Mouse (Mus musculus): Measurements from ENCODE around the gene Bmp8a. TPM values are rescaled to one million over a fixed set of nuclear protein-coding genes. Genes with fewer than 3 reads are reported as not detected.

Gene Bmp8a
- total and polyA plus RNA-seq, 2 experiments from 2014 or later, result 0.15 to 0.90 TPM

- Histone ChIP-seq H3K4me3 (ENCODE audit: low read depth, low read length) (no peak overlapping the region), H3K36me3 (ENCODE audit: insufficient read depth) (no peaks in the 10 kb centered on the region; the same call in none of the 2 replicates), H3K27ac (ENCODE audit: low read depth, low read length) (no peak overlapping the region), H3K27me3 (ENCODE audit: insufficient read depth, low read length) (no peaks in the 10 kb centered on the region), H3K9me3 (ENCODE audit: low read length) (no peaks in the 10 kb centered on the region), H3K4me1 (ENCODE audit: insufficient read depth) (no peaks in the 10 kb centered on the region), H3K9ac (no peak overlapping the region), H3K4me2 (ENCODE audit: low read depth) (no peak overlapping the region)
- whole genome bisulfite sequencing, result 86% methylated on average over 7 of the region's 7 CpGs
- DNase-seq (no peak), ATAC-seq (no peak)
- no peak for TF ChIP-seq CTCF (IDR thresholded peaks at IDR 0.05; ENCODE audit: low read depth)
These were observed 31.2 kb downstream of the Bmp8a start for GRCm38 (mm10) chr4:123311845-123312244.

GRCm38 (mm10) chr4:123308292-123308691 lies 34.8 kb downstream of the Bmp8a start:
- Histone ChIP-seq H3K27me3 (ENCODE audit: insufficient read depth, low read length) (no peaks in the 10 kb centered on the region), H3K4me1 (ENCODE audit: insufficient read depth) (no peaks in the 10 kb centered on the region), H3K9ac (no peak overlapping the region), H3K9me3 (ENCODE audit: low read length) (no peaks in the 10 kb centered on the region), H3K27ac (ENCODE audit: low read depth, low read length) (no peak overlapping the region), H3K4me3 (ENCODE audit: low read depth, low read length) (no peak overlapping the region), H3K4me2 (ENCODE audit: low read depth) (no peak overlapping the region), H3K36me3 (ENCODE audit: insufficient read depth) (no peaks in the 10 kb centered on the region; the same call in none of the 2 replicates)
- no peak for ATAC-seq
- TF ChIP-seq CTCF (IDR thresholded peaks at IDR 0.05; ENCODE audit: low read depth), result no peak
- WGBS, result 60% methylated on average over 3 of the region's 3 CpGs
- no peak for DNase-seq

- H3K36me3 ChIP-seq (ENCODE audit: insufficient read depth), result peaks cover 13% of the 10 kb centered on the region
- H3K27ac ChIP-seq (ENCODE audit: low read depth, low read length), result no peak overlapping the region
- no peak overlapping the region for H3K9ac ChIP-seq
- ATAC-seq, result no peak
- no peak overlapping the region for H3K4me2 ChIP-seq (ENCODE audit: low read depth)
- no peak for TF ChIP-seq CTCF (IDR thresholded peaks at IDR 0.05; ENCODE audit: low read depth)
- no peaks in the 10 kb centered on the region for H3K4me1 ChIP-seq (ENCODE audit: insufficient read depth)
- H3K4me3 ChIP-seq (ENCODE audit: low read depth, low read length), result no peak overlapping the region
- no peak for DNase-seq
- WGBS, result 81% methylated on average over 10 of the region's 10 CpGs
- H3K27me3 ChIP-seq (ENCODE audit: insufficient read depth, low read length), result no peaks in the 10 kb centered on the region
- H3K9me3 ChIP-seq (ENCODE audit: low read length), result no peaks in the 10 kb centered on the region
These were observed 36.1 kb downstream of the Bmp8a start for GRCm38 (mm10) chr4:123306999-123307398.

DNA sequence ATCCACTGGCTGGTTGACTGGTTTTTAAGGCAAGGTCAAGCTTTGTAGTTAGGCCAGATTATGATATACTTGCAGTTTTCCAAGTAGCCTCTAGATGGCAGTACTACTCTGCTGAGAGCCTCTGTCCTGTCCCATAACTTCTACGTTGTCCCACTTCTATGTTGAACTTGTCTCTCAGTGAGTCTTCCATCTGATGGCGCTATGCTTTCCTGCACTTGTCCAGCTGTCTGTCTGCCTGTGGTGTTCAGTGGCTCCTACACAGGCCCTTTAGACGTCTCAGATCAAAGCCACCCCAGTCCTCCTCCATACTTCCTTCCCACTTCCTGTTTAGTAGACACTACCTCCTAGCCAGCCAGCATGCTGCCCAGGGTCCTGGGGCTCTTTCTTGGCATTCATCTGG lies 37.3 kb downstream of the Bmp8a start:
- H3K4me3 ChIP-seq (ENCODE audit: low read depth, low read length), result no peak overlapping the region
- peak; percentile 79 for TF ChIP-seq CTCF (IDR thresholded peaks at IDR 0.05; ENCODE audit: low read depth)
- no peaks in the 10 kb centered on the region for H3K27me3 ChIP-seq (ENCODE audit: insufficient read depth, low read length)
- peak; percentile 48 for DNase-seq
- H3K9ac ChIP-seq, result no peak overlapping the region
- H3K9me3 ChIP-seq (ENCODE audit: low read length), result no peaks in the 10 kb centered on the region
- H3K4me1 ChIP-seq (ENCODE audit: insufficient read depth), result no peaks in the 10 kb centered on the region
- ATAC-seq, result peak; percentile 34
- 50% methylated on average over 3 of the region's 3 CpGs for WGBS
- peaks cover 17% of the 10 kb centered on the region for H3K36me3 ChIP-seq (ENCODE audit: insufficient read depth)
- no peak overlapping the region for H3K27ac ChIP-seq (ENCODE audit: low read depth, low read length)
- no peak overlapping the region for H3K4me2 ChIP-seq (ENCODE audit: low read depth)

DNA sequence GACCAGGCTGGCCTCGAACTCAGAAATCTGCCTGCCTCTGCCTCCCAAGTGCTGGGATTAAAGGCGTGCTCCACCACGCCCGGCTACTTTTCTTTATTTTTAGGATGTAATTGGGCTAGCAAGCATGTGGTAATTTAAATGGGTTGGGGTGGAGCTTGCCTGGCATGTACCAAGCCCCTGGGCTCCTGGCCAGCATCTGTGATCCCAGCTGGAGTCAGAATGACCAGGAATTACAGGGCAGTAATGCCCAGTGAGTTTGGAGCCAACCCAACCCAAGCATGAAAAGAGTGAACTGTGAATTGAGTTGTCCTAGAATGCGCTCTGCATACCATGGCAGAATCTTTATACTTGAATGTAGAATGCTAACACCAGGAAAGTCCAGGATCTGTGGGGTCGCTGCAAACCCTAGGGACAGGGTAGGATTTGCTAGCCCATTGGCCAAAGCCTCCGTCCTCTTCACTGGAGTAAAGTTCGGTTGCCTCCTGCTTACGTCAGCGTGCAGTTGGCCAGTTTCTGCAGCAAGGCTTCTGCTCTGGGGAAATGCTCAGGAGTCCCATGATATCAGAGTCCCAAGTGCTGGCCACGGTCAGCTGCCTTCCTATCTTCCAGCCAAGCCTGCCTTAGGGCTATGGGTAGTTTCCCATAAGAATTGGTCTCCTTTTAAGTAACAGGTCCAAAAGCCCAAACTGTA lies 43.9 kb downstream of the Bmp8a start:
- no peak for TF ChIP-seq CTCF (IDR thresholded peaks at IDR 0.05; ENCODE audit: low read depth)
- H3K36me3 ChIP-seq (ENCODE audit: insufficient read depth), result peaks cover 68% of the 10 kb centered on the region
- H3K4me3 ChIP-seq (ENCODE audit: low read depth, low read length), result no peak overlapping the region
- no peak for DNase-seq
- H3K9me3 ChIP-seq (ENCODE audit: low read length), result no peaks in the 10 kb centered on the region
- H3K9ac ChIP-seq, result no peak overlapping the region
- H3K27me3 ChIP-seq (ENCODE audit: insufficient read depth, low read length), result no peaks in the 10 kb centered on the region
- H3K4me1 ChIP-seq (ENCODE audit: insufficient read depth), result no peaks in the 10 kb centered on the region
- 86% methylated on average over 11 of the region's 11 CpGs for WGBS
- H3K27ac ChIP-seq (ENCODE audit: low read depth, low read length), result no peak overlapping the region
- ATAC-seq, result no peak
- H3K4me2 ChIP-seq (ENCODE audit: low read depth), result no peak overlapping the region

DNA sequence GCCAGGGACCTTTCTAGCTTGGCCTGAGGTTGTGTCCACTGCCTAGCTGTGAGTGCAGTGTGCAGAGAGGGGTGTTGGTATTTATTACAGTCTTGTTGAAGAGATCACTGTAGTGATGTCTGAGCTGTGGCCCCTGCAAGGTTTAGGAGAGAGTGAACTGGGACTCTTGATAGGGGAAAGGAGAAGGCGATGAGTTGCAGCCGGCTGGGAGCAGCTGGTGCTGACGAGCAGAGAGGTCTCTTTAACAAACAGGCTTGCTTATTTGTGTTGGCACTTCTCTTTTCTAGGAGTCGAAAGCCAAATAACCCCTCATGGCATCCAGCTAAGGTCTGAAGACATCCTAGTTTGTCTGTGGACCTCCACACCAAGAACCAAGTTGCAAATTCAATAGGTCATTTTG lies 44.8 kb downstream of the Bmp8a start:
- ATAC-seq (no peak), DNase-seq (no peak)
- 80% methylated on average over 4 of the region's 4 CpGs for WGBS
- H3K27ac ChIP-seq (ENCODE audit: low read depth, low read length), result no peak overlapping the region
- no peak overlapping the region for H3K4me2 ChIP-seq (ENCODE audit: low read depth)
- H3K36me3 ChIP-seq (ENCODE audit: insufficient read depth), result peaks cover 75% of the 10 kb centered on the region
- no peak overlapping the region for H3K4me3 ChIP-seq (ENCODE audit: low read depth, low read length)
- H3K4me1 ChIP-seq (ENCODE audit: insufficient read depth), result no peaks in the 10 kb centered on the region
- no peaks in the 10 kb centered on the region for H3K9me3 ChIP-seq (ENCODE audit: low read length)
- no peak overlapping the region for H3K9ac ChIP-seq
- no peak for TF ChIP-seq CTCF (IDR thresholded peaks at IDR 0.05; ENCODE audit: low read depth)
- no peaks in the 10 kb centered on the region for H3K27me3 ChIP-seq (ENCODE audit: insufficient read depth, low read length)

DNA sequence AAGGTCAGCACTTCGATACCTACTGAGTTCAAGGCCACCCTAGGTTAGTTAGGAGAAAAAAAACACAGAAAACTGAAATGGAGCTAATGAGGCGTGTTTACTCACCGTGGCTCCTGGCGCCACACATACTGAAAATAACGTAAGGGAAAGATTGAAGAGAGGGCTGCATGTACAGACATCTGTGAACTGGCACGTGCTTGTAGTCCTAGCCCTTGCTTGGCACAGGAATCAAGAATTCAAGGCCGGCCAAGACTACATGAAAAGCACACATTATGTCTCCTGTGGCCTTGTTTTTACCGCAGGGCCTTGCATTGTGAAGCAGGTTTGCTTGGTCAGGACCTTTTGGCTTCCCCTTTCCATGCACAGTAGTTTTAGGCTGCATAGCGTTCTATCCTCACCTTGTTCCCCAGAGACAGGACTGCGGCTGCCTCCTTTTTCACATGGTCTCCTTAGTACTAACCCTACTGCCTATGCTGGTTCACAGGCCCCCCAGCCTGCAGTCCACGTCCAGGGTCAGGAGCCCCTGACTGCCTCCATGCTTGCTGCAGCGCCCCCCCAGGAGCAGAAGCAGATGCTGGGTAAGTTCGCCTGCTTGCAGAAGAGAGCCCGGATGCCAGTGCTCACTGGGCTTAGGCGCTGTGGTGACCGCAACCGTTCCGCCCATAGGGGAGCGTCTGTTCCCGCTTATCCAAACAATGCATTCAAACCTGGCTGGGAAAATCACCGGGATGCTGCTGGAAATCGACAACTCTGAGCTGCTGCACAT lies 45.7 kb downstream of the Bmp8a start:
- no peak overlapping the region for H3K4me2 ChIP-seq (ENCODE audit: low read depth)
- 88% methylated on average over 22 of the region's 22 CpGs for WGBS
- H3K4me1 ChIP-seq (ENCODE audit: insufficient read depth), result no peaks in the 10 kb centered on the region
- DNase-seq (no peak), ATAC-seq (no peak)
- H3K36me3 ChIP-seq (ENCODE audit: insufficient read depth), result peaks cover 75% of the 10 kb centered on the region
- no peaks in the 10 kb centered on the region for H3K27me3 ChIP-seq (ENCODE audit: insufficient read depth, low read length)
- TF ChIP-seq CTCF (IDR thresholded peaks at IDR 0.05; ENCODE audit: low read depth), result no peak
- H3K27ac ChIP-seq (ENCODE audit: low read depth, low read length), result no peak overlapping the region
- no peak overlapping the region for H3K4me3 ChIP-seq (ENCODE audit: low read depth, low read length)
- no peak overlapping the region for H3K9ac ChIP-seq
- no peaks in the 10 kb centered on the region for H3K9me3 ChIP-seq (ENCODE audit: low read length)
